Mouse (Mus musculus) thymus, postnatal 36 days (tissue): ENCODE results near the gene Impdh2.

Experiments
- DNase-seq, 2 experiments: peaks; one replicate each; pipeline ENCODE4 v3.0.0; 2022; ENCODE audit warnings: mixed read lengths in 2 of 2

Impdh2 gene

GRCm38 (mm10) chr9:108560227-108560841 is at the start of gene Impdh2:
Gene Impdh2 (plus strand): TSS chr9:108560286.
- peak; percentile 92 to 94 for DNase-seq

DNA sequence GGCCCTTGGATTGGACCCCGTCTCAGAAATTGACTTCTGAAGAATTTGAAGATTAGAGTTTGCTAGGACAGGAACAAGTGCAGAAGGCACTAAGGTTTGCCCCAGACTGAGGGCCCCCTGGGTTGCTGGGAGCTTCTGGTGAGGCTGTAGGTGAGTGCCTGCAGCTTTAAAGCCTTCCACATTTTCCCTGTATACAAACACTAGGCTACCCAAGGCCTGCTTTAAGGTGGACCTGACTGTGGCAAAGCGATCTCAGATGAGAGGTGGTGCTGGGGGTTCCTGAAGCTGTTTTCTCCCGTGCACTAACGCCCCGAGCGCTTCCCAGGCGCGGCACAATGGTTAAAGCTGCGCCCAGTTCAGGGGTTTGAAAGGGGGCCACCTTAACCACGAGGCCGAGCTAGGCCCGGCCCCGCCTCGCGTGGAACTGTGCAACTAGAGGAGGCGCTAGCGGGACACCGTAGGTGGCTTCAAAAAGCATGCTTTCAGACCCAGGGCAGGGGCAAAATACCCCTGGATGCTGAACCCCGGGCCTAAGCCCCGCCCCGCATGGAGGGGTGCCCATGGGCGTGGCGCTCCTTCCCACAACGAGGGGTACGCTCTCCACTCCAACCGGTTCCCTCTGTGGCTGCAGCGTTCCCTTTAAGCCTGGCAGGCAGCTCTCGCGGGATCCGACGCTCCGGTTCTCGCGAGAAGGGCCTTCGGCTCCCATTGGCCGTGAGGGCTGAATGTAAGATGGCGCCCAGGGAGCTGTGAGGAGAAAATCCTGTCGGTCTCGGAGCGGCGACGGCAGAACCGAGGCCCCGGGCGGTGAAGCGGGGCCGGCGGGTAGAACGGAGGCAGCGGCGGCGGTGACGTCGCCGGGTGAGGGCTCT is 43.5 kb upstream of the Impdh2 start, which contains the start of gene Qrich1:
TSS of gene Qrich1 (plus strand) at position 427 of the 872 bp plus-strand sequence.
- peak; percentile 96 to 98 for DNase-seq

DNA sequence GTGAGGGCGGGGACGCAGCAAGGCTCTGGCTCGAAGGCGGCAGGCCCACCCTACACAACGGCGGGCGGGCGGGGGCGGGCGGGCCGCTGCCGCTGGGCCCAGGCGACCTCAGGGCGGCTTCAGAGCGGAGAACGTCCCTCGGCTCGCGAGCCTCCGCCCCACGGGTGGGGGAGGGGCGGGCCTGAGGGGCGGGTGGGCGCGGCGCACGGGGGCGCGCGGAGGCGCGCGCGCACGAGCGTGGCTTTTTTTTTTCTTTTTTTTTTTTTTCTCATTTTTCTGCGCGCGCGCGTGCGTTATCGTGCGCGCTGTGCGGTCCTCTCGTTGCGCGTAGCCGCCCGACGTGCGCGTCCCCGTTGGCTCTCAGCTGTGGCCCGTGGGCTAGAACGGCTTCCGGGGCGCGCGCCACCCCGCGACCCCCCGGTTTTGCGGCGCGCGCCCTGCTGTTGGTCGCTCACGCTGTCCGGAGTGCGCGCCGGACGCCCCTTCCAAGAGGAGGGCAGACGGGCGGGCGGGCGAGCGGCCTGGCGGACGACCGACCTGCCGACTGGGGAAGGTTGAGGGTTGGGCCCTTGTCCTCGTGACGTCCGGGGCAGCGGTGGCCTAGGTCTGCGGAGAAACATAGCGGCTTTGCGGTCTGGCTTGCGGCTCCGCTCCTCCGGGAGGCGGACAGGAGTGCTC is 42.7 kb upstream of the Impdh2 start:
- DNase-seq: peak; percentile 85 to 90

DNA sequence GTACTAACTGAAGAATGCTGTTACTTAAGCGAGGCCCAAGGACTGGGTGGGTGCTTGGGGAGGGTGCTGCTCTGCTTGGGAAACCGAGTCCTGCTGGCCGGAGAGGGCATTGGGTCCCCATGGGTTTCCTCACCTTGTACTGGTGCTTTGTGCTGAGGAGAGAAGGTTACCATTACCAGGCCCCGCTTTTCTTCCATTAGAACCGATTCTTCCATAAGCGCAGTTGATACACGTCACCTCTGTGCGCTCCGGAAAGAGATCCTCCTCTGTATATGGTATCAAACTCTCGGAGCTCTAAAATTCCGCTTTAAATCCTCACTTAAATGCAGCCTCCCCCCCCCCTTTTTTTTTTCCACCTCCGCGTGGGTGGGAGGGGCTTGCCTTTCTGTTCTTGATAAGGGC is 42.2 kb upstream of the Impdh2 start:
- DNase-seq: no peak

- DNase-seq: no peak
Observed at GRCm38 (mm10) chr9:108521604-108522003, 38.5 kb upstream of the Impdh2 start.

DNA sequence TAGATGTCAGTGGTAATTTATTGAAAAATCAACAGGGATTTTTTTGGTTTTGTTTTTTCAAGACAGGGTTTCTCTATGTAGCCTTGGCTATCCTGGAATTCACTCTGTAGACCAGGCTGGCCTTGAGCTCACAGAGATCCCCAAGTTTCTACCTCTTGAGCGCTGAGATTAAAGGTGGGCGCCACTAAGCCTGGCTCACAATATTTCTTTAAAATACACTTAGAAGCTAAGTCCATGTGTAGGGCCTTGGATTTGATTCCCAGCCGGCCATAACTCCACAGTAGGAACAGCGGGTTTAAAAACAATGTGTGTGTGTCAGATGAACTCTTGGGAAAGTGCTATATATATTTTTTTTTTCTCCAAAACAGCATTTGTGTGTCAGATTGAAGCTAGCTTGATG is 36.7 kb upstream of the Impdh2 start:
- DNase-seq: no peak

- no peak for DNase-seq
Observed at GRCm38 (mm10) chr9:108525400-108525799, 34.7 kb upstream of the Impdh2 start.

DNA sequence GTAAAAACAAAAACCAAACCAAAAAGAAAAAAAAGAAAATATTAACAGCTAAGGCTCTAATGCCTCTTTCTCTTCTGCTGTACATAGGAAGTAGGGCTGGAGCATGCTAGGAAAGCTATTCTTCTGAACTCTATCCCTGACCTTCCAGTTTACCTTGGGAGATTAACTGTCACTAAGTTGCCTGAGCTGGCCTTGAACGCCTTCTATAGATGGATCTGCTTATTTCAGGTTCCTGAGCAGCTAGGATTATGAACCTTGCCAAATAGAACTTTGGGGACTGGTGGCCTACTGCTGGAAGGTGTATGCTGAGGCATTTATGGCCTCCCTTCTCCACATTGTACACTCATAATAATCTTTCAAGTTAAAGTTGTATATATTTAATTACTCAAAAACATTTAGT is 29.1 kb upstream of the Impdh2 start:
- DNase-seq: no peak

- no peak for DNase-seq
Observed at GRCm38 (mm10) chr9:108531496-108531895, 28.6 kb upstream of the Impdh2 start.

- no peak for DNase-seq
Observed at GRCm38 (mm10) chr9:108540846-108541245, 19.2 kb upstream of the Impdh2 start.

GRCm38 (mm10) chr9:108545986-108546385 is 14.1 kb upstream of the Impdh2 start:
- no peak for DNase-seq

DNA sequence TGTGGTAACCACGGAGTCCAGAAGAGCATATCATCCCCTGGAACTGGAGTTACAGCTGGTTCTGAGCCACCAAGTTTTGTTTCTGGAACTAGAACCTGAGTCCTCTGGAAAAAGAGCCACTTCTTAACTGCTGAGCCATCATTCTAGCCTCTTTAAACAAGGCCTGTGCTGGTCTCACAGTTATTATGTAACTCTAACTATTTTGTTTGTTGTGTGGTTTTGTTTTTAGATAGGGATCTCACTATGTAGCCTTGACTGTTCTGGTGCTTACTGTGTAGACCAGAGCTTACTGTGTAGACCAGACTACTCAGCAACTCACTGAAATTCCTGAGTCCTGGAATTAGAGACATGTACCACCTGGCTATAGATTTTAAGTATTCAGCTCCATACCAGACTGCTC is 13.2 kb upstream of the Impdh2 start:
- no peak for DNase-seq

DNA sequence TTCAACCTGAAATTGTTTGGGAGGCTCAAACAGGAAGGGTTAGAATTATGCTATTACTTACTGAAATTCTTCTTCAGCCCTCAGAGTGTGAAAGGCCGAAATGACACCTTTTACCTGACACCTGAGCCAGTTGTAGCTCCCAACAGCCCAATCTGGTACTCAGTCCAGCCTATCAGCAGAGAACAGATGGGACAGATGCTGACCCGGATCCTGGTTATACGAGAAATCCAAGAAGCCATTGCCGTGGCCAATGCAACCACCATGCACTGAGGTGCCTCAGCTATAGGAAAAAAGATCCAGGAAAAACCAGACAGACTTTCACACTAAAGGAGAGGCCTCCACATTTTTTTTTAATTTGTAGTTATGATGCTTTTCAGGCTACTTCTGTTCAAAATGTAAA is 917 bp upstream of the Impdh2 start:
- DNase-seq: no peak

- no peak for DNase-seq
Observed at GRCm38 (mm10) chr9:108563671-108564070, 3.6 kb downstream of the Impdh2 start.

GRCm38 (mm10) chr9:108564131-108564530 is 4.0 kb downstream of the Impdh2 start:
- DNase-seq: no peak

- no peak for DNase-seq
Observed at GRCm38 (mm10) chr9:108565881-108566814, 6.1 kb downstream of the Impdh2 start.

GRCm38 (mm10) chr9:108566815-108567776 is 7.0 kb downstream of the Impdh2 start, which contains the start of gene Ndufaf3:
Gene Ndufaf3 (minus strand): TSS chr9:108567434.
- peak; percentile 96 to 97 for DNase-seq

DNA sequence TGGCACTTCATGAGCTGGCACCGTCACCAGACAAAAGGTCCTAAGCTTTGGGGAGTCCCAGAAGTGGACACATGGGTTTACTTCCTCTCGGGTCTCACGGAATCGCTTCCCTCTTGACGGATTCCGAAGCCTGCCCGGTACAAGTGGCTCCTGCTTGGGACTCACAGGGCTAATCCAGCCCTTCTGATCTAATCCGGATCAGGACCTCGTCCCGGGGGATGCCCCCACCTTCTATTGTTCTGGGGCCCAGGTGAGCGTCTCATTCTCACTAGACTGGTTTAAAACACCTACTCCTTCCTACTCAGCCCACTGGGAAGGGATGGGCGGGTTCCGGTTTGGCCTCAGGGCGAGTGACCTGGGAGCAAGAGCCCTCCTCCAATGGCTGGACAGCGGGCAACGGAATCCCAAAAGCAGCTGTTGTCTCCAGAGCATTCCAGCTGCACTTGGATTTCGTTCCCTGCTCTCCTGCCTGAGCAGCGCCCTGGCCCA is 7.9 kb downstream of the Impdh2 start:
- peak; percentile 27 to 48 for DNase-seq

DNA sequence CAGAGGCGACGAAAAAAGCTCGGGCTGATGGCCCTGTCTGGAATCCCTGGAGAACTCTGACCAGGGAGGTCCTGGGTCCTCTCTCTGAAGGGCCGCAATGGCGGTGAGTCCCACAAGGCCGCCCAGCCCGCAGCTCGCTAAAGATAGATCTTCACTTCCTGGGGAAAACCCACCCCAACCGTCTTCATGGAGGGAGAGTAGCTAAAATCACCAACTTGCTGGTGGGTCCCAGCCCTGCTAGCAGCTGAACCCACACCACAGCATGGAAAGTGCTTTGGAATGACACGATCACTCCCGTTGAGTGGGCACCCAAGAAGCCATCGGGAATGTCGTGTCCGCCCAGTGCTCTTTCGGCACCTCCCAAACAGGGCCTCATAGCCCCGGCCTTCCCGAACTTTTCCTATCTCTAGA is 8.4 kb downstream of the Impdh2 start:
- peak in 1 of 2 experiments; percentile 49 for DNase-seq

DNA sequence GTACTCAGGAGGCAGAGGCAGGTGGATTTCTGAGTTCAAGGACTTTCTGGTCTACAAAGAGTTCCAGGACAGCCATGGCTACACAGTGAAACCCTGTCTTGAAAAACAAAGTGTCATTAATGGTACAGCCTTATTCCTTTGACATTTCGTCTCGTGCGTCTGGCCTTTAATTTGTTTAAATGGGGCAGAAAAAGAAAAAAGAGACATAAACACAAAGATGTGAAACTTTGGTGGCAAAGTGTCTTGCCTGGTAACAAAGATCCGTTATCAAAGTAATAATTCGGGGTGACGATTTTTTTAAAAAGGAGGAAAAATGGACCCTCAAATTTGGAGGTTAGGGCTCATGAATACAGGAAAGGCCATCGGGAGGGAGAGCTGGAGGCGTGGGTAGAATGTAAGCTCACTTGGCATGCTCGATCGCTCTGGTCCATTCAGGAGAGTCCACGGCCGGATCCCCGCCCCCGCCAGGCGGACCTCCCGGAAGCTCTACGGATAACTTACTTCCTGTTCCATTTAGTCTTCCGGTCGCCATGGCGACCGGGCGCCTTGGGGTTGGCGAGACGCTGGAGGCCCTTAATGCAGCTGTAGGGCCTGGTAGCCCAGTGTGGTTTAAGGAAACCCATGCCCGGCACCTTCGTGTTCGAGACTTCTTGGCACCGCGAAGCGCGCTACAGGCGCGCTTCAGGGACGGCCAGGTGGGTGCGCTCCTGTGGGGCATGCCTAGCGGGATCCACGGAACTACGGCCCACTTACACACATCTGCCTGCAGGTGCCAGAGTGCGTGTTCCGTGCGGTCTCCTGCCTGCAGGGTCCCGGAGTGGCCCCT is 9.5 kb downstream of the Impdh2 start, which contains the start of gene Dalrd3:
TSS of gene Dalrd3 (plus strand) at position 506 of the 826 bp plus-strand sequence.
- DNase-seq: peak; percentile 82 to 89
